Mouse (Mus musculus): ENCODE measurements at regions not wholly inside any gene's neighbourhood (a gene's known extent, or its start where the extent isn't known, plus 50 kb on each side); places are given as distances from the start of the nearest gene placed in this dataset.

DNA sequence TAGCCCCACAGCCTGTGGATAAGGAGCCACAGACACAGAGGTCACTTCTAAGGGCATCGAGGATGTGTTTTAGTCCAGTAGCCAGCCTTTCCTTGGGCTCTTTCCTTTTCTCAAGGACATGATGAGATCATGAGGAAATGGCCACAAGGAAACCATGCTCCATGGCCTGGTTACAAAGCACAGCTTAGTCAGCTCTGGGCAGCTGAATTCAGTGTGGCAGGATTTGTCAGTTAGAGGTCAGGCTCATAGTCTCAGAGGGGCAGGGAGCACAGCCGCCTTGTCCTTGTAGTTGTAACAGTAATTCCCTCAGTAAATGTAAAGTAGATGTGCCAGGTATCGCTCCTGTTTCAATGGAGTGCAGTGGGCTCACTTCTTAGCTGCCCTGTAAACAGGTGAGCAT, 111.7 kb upstream of the Vangl1 start:
- Histone ChIP-seq H3K36me3 (ENCODE audit: control insufficient read depth, insufficient read depth, low read length, poor library complexity, severe bottlenecking) (no peaks in the 10 kb centered on the region), H3K9me3 (ENCODE audit: control insufficient read depth, insufficient read depth, low read depth, low read length) (no peaks in the 10 kb centered on the region), H3K4me1 (ENCODE audit: control insufficient read depth in 2 of 2, insufficient read depth in 2 of 2, low read length in 2 of 2, poor library complexity in 1 of 2) (no peaks in the 10 kb centered on the region), H3K9ac (ENCODE audit: insufficient read depth, low read depth, low read length, poor library complexity, severe bottlenecking) (no peak overlapping the region), H3K4me3 (ENCODE audit: insufficient read depth in 1 of 2, low read depth in 1 of 2, low read length in 2 of 2, poor library complexity in 1 of 2, severe bottlenecking in 1 of 2) (no peak overlapping the region), H3K27ac (ENCODE audit: insufficient read depth, low read depth, low read length, poor library complexity, severe bottlenecking) (no peak overlapping the region)
- in situ Hi-C loops (cut with MboI; ENCODE audit: low sequenced_read_pairs in 2 of 2, unreplicated experiment in 2 of 2) = no loop called here
- no peak for TF ChIP-seq ZC3H11A (IDR thresholded peaks at IDR 0.05; ENCODE audit: borderline replicate concordance, low read depth, low read length)
- no peak for TF ChIP-seq MAFK (IDR thresholded peaks at IDR 0.05; ENCODE audit: insufficient read depth, low read depth, low read length)
- TF ChIP-seq CHD2 (IDR thresholded peaks at IDR 0.05; ENCODE audit: low read depth, low read length) = no peak
- no peak for TF ChIP-seq HCFC1 (IDR thresholded peaks at IDR 0.05; ENCODE audit: borderline replicate concordance, insufficient read depth, low read length)
- no peak for TF ChIP-seq ZNF384 (IDR thresholded peaks at IDR 0.05; ENCODE audit: low read depth, low read length)
- no peak for DNase-seq (ENCODE audit: low read depth, low spot score)

GRCm38 (mm10) chr3:102311482-102312225, 107.2 kb upstream of the Vangl1 start:
- Histone ChIP-seq H3K36me3 (ENCODE audit: control insufficient read depth, insufficient read depth, low read length, poor library complexity, severe bottlenecking) (no peaks in the 10 kb centered on the region), H3K4me1 (ENCODE audit: control insufficient read depth in 2 of 2, insufficient read depth in 2 of 2, low read length in 2 of 2, poor library complexity in 1 of 2) (no peaks in the 10 kb centered on the region), H3K4me3 (ENCODE audit: insufficient read depth in 1 of 2, low read depth in 1 of 2, low read length in 2 of 2, poor library complexity in 1 of 2, severe bottlenecking in 1 of 2) (no peak overlapping the region), H3K27ac (ENCODE audit: insufficient read depth, low read depth, low read length, poor library complexity, severe bottlenecking) (no peak overlapping the region), H3K9me3 (ENCODE audit: control insufficient read depth, insufficient read depth, low read depth, low read length) (no peaks in the 10 kb centered on the region), H3K9ac (ENCODE audit: insufficient read depth, low read depth, low read length, poor library complexity, severe bottlenecking) (no peak overlapping the region)
- in situ Hi-C loops (cut with MboI; ENCODE audit: low sequenced_read_pairs in 2 of 2, unreplicated experiment in 2 of 2) = no loop called here
- DNase-seq (ENCODE audit: low read depth, low spot score) = no peak
- TF ChIP-seq ZNF384 (IDR thresholded peaks at IDR 0.05; ENCODE audit: low read depth, low read length) (no peak), HCFC1 (IDR thresholded peaks at IDR 0.05; ENCODE audit: borderline replicate concordance, insufficient read depth, low read length) (no peak), CHD2 (IDR thresholded peaks at IDR 0.05; ENCODE audit: low read depth, low read length) (no peak), MAFK (IDR thresholded peaks at IDR 0.05; ENCODE audit: insufficient read depth, low read depth, low read length) (no peak), ZC3H11A (IDR thresholded peaks at IDR 0.05; ENCODE audit: borderline replicate concordance, low read depth, low read length) (no peak)

DNA sequence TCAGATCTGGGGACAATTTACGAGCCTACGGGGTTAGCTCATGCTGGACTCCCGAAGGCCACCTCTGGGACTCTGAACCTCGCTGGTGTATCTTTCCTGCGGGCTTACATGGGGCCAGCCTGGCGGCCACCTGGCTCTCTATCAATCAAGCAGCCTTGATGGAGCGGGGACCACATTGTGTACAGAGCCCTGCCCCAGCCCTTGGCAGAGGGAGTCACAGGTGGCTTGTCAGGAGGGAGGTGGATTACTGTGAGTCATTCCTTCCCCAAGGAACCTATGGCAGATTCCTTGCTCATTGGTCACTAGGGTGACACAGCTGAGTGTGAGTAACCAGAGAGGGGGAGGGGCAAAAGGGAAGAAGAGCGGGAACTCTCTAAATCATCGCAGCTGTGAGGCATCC, 105.8 kb upstream of the Vangl1 start:
- Histone ChIP-seq H3K27ac (ENCODE audit: insufficient read depth, low read depth, low read length, poor library complexity, severe bottlenecking) (no peak overlapping the region), H3K4me3 (ENCODE audit: insufficient read depth in 1 of 2, low read depth in 1 of 2, low read length in 2 of 2, poor library complexity in 1 of 2, severe bottlenecking in 1 of 2) (no peak overlapping the region), H3K4me1 (ENCODE audit: control insufficient read depth in 2 of 2, insufficient read depth in 2 of 2, low read length in 2 of 2, poor library complexity in 1 of 2) (no peaks in the 10 kb centered on the region), H3K36me3 (ENCODE audit: control insufficient read depth, insufficient read depth, low read length, poor library complexity, severe bottlenecking) (no peaks in the 10 kb centered on the region), H3K9me3 (ENCODE audit: control insufficient read depth, insufficient read depth, low read depth, low read length) (no peaks in the 10 kb centered on the region), H3K9ac (ENCODE audit: insufficient read depth, low read depth, low read length, poor library complexity, severe bottlenecking) (no peak overlapping the region)
- in situ Hi-C loops (cut with MboI; ENCODE audit: low sequenced_read_pairs in 2 of 2, unreplicated experiment in 2 of 2) = no loop called here
- TF ChIP-seq HCFC1 (IDR thresholded peaks at IDR 0.05; ENCODE audit: borderline replicate concordance, insufficient read depth, low read length) (no peak), ZNF384 (IDR thresholded peaks at IDR 0.05; ENCODE audit: low read depth, low read length) (no peak), MAFK (IDR thresholded peaks at IDR 0.05; ENCODE audit: insufficient read depth, low read depth, low read length) (no peak), CHD2 (IDR thresholded peaks at IDR 0.05; ENCODE audit: low read depth, low read length) (no peak), ZC3H11A (IDR thresholded peaks at IDR 0.05; ENCODE audit: borderline replicate concordance, low read depth, low read length) (no peak)
- no peak for DNase-seq (ENCODE audit: low read depth, low spot score)

- in situ Hi-C loops (cut with MboI; ENCODE audit: low sequenced_read_pairs in 2 of 2, unreplicated experiment in 2 of 2) = no loop called here
- Histone ChIP-seq H3K27ac (ENCODE audit: insufficient read depth, low read depth, low read length, poor library complexity, severe bottlenecking) (no peak overlapping the region), H3K4me1 (ENCODE audit: control insufficient read depth in 2 of 2, insufficient read depth in 2 of 2, low read length in 2 of 2, poor library complexity in 1 of 2) (no peaks in the 10 kb centered on the region), H3K36me3 (ENCODE audit: control insufficient read depth, insufficient read depth, low read length, poor library complexity, severe bottlenecking) (no peaks in the 10 kb centered on the region), H3K4me3 (ENCODE audit: insufficient read depth in 1 of 2, low read depth in 1 of 2, low read length in 2 of 2, poor library complexity in 1 of 2, severe bottlenecking in 1 of 2) (no peak overlapping the region), H3K9ac (ENCODE audit: insufficient read depth, low read depth, low read length, poor library complexity, severe bottlenecking) (no peak overlapping the region), H3K9me3 (ENCODE audit: control insufficient read depth, insufficient read depth, low read depth, low read length) (no peaks in the 10 kb centered on the region)
- peak; percentile 42 for DNase-seq (ENCODE audit: low read depth, low spot score)
- TF ChIP-seq ZC3H11A (IDR thresholded peaks at IDR 0.05; ENCODE audit: borderline replicate concordance, low read depth, low read length) = peak; percentile 81
- TF ChIP-seq ZNF384 (IDR thresholded peaks at IDR 0.05; ENCODE audit: low read depth, low read length) = no peak
Measured at GRCm38 (mm10) chr3:102309756-102310155, 105.3 kb upstream of the Vangl1 start.

GRCm38 (mm10) chr3:102307656-102308055, 103.2 kb upstream of the Vangl1 start:
- Histone ChIP-seq H3K4me1 (ENCODE audit: control insufficient read depth in 2 of 2, insufficient read depth in 2 of 2, low read length in 2 of 2, poor library complexity in 1 of 2) (no peaks in the 10 kb centered on the region), H3K9me3 (ENCODE audit: control insufficient read depth, insufficient read depth, low read depth, low read length) (no peaks in the 10 kb centered on the region), H3K9ac (ENCODE audit: insufficient read depth, low read depth, low read length, poor library complexity, severe bottlenecking) (no peak overlapping the region), H3K27ac (ENCODE audit: insufficient read depth, low read depth, low read length, poor library complexity, severe bottlenecking) (no peak overlapping the region), H3K36me3 (ENCODE audit: control insufficient read depth, insufficient read depth, low read length, poor library complexity, severe bottlenecking) (no peaks in the 10 kb centered on the region), H3K4me3 (ENCODE audit: insufficient read depth in 1 of 2, low read depth in 1 of 2, low read length in 2 of 2, poor library complexity in 1 of 2, severe bottlenecking in 1 of 2) (no peak overlapping the region)
- TF ChIP-seq HCFC1 (IDR thresholded peaks at IDR 0.05; ENCODE audit: borderline replicate concordance, insufficient read depth, low read length) (no peak), ZNF384 (IDR thresholded peaks at IDR 0.05; ENCODE audit: low read depth, low read length) (no peak), CHD2 (IDR thresholded peaks at IDR 0.05; ENCODE audit: low read depth, low read length) (no peak), MAFK (IDR thresholded peaks at IDR 0.05; ENCODE audit: insufficient read depth, low read depth, low read length) (no peak), ZC3H11A (IDR thresholded peaks at IDR 0.05; ENCODE audit: borderline replicate concordance, low read depth, low read length) (no peak)
- DNase-seq (ENCODE audit: low read depth, low spot score) = no peak
- in situ Hi-C loops (cut with MboI; ENCODE audit: low sequenced_read_pairs in 2 of 2, unreplicated experiment in 2 of 2) = no loop called here

All from ES-E14 (cell line).